Mouse (Mus musculus) midbrain, embryonic 10.5 days (tissue): ENCODE measurements around the gene Cfap300. TPM values are rescaled to one million over a fixed set of nuclear protein-coding genes. Genes with fewer than 3 reads are reported as not detected.

Experiments used
- DNase-seq: peaks from one replicate; pipeline ENCODE4 v3.0.0-alpha.2; 2017; ENCODE audit warnings: low spot score
- H3K27ac ChIP-seq: fragments of 300-500 bp; sonication (generic); replicated peaks from 2 replicates; pipeline ENCODE4 v1.5.1; 2016; ENCODE audit warnings: mild to moderate bottlenecking
- H3K27me3 ChIP-seq: fragments of 300-500 bp; sonication (generic); 2 replicates; pipeline ENCODE4 v1.6.1; 2016; ENCODE audit warnings: low read depth, mild to moderate bottlenecking; ENCODE audit not compliant: poor library complexity, severe bottlenecking
- H3K36me3 ChIP-seq: fragments of 300-500 bp; sonication (generic); 2 replicates; pipeline ENCODE4 v1.6.1; 2016; ENCODE audit warnings: mild to moderate bottlenecking, moderate library complexity
- H3K4me1 ChIP-seq: fragments of 300-500 bp; sonication (generic); 2 replicates; pipeline ENCODE4 v1.6.1; 2016
- H3K4me3 ChIP-seq: fragments of 300-500 bp; sonication (generic); 2 replicates; pipeline ENCODE4 v1.5.1; 2016; ENCODE audit warnings: mild to moderate bottlenecking, moderate library complexity
- H3K9me3 ChIP-seq: fragments of 300-500 bp; sonication (generic); replicated peaks from 2 replicates; pipeline ENCODE4 v1.6.1; 2016; ENCODE audit warnings: mild to moderate bottlenecking
- WGBS: fragments of 180-500 bp; shearing (Covaris S2); methylation state at CpG from one replicate; pipeline ENCODE4 v1.1.7; 2016; 5-methylcytosine and 5-hydroxymethylcytosine counted together
- polyA plus RNA-seq: library from polyadenylated mRNA; unstranded; fragments of >200 nt; fragmentation: Nextera tagmentation; extraction: Ambion mirVana; gene quantifications from 2 replicates; pipeline ENCODE4 v1.2.1, GENCODE M21; 2016

The Cfap300 gene
- polyA plus RNA-seq, 1 experiment from 2014 or later, result 18.4 TPM

GRCm38 (mm10) chr9:8017253-8017913, 25.2 kb downstream of the Cfap300 start:
- no peak overlapping the region for H3K27ac ChIP-seq
- no peak overlapping the region for H3K4me3 ChIP-seq
- 59% methylated on average over 20 of the region's 20 CpGs for WGBS
- no peaks in the 10 kb centered on the region for H3K9me3 ChIP-seq
- no peaks in the 10 kb centered on the region for H3K27me3 ChIP-seq
- no peak for DNase-seq
- no peaks in the 10 kb centered on the region for H3K36me3 ChIP-seq
- H3K4me1 ChIP-seq, result no peaks in the 10 kb centered on the region

GRCm38 (mm10) chr9:8004370-8004991, 38.1 kb downstream of the Cfap300 start, which contains the start of gene Yap1:
Yap1 (minus strand) TSS chr9:8004596.
- peaks cover 36% of the 10 kb centered on the region for H3K4me1 ChIP-seq
- H3K27ac ChIP-seq, result peak within 1 kb of the TSS; percentile 98
- under 1% methylated on average over 79 of the region's 79 CpGs for WGBS
- peak; percentile 89 for DNase-seq
- peak within 1 kb of the TSS; percentile 94 for H3K4me3 ChIP-seq
- peaks cover 20% of the 10 kb centered on the region for H3K36me3 ChIP-seq
- no peaks in the 10 kb centered on the region for H3K9me3 ChIP-seq
- no peaks in the 10 kb centered on the region for H3K27me3 ChIP-seq

GRCm38 (mm10) chr9:8003301-8004271, 39.0 kb downstream of the Cfap300 start:
- under 1% methylated on average over 82 of the region's 82 CpGs for WGBS
- Histone ChIP-seq H3K27me3 (no peaks in the 10 kb centered on the region), H3K9me3 (no peaks in the 10 kb centered on the region), H3K4me1 (peaks cover 37% of the 10 kb centered on the region), H3K27ac (peak overlapping the region; percentile 98), H3K36me3 (peaks cover 29% of the 10 kb centered on the region), H3K4me3 (peak overlapping the region; percentile 94)
- DNase-seq, result peak; percentile 78

- Histone ChIP-seq H3K4me1 (peaks cover 37% of the 10 kb centered on the region), H3K4me3 (peak overlapping the region; percentile 94), H3K36me3 (peaks cover 37% of the 10 kb centered on the region), H3K27me3 (no peaks in the 10 kb centered on the region), H3K9me3 (no peaks in the 10 kb centered on the region), H3K27ac (peak overlapping the region; percentile 98)
- WGBS, result 6% methylated on average over 12 of the region's 12 CpGs
- DNase-seq, result peak; percentile 21
Measured at GRCm38 (mm10) chr9:8002806-8003205, 39.8 kb downstream of the Cfap300 start.

- DNase-seq, result no peak
- peaks cover 50% of the 10 kb centered on the region for H3K36me3 ChIP-seq
- peaks cover 37% of the 10 kb centered on the region for H3K4me1 ChIP-seq
- no peaks in the 10 kb centered on the region for H3K27me3 ChIP-seq
- H3K27ac ChIP-seq, result 0 out of 2 replicates have a peak overlapping the region, but pooled peaks have one; percentile 24
- WGBS, result 66% methylated on average over 7 of the region's 7 CpGs
- peak overlapping the region; percentile 94; the same call in 1 of the 2 replicates for H3K4me3 ChIP-seq
- no peaks in the 10 kb centered on the region for H3K9me3 ChIP-seq
Measured at GRCm38 (mm10) chr9:8001352-8001751, 41.3 kb downstream of the Cfap300 start.

- Histone ChIP-seq H3K4me1 (no peaks in the 10 kb centered on the region), H3K27me3 (no peaks in the 10 kb centered on the region), H3K9me3 (no peaks in the 10 kb centered on the region), H3K27ac (no peak overlapping the region), H3K36me3 (peaks cover 95% of the 10 kb centered on the region), H3K4me3 (no peak overlapping the region)
- WGBS, result 88% methylated on average over 5 of the region's 5 CpGs
- no peak for DNase-seq
Measured at GRCm38 (mm10) chr9:7994275-7994674, 48.3 kb downstream of the Cfap300 start.

GRCm38 (mm10) chr9:7992651-7993050, 50.0 kb downstream of the Cfap300 start:
- H3K36me3 ChIP-seq, result peaks cover 94% of the 10 kb centered on the region

GRCm38 (mm10) chr9:7990897-7991296, 51.7 kb downstream of the Cfap300 start:
- Histone ChIP-seq H3K27ac (no peak overlapping the region), H3K9me3 (no peaks in the 10 kb centered on the region), H3K4me1 (no peaks in the 10 kb centered on the region), H3K4me3 (no peak overlapping the region), H3K27me3 (no peaks in the 10 kb centered on the region), H3K36me3 (peaks cover 90% of the 10 kb centered on the region)
- DNase-seq, result no peak
- WGBS, result 88% methylated on average over 4 of the region's 4 CpGs

More at GRCm38 (mm10) chr9:7992651-7993050, 50.0 kb downstream of the Cfap300 start:
- H3K27me3 ChIP-seq, result no peaks in the 10 kb centered on the region
- H3K27ac ChIP-seq, result no peak overlapping the region
- H3K4me1 ChIP-seq, result no peaks in the 10 kb centered on the region
- 90% methylated on average over 3 of the region's 3 CpGs for WGBS
- no peak overlapping the region for H3K4me3 ChIP-seq
- DNase-seq, result no peak
- no peaks in the 10 kb centered on the region for H3K9me3 ChIP-seq

GRCm38 (mm10) chr9:7987119-7987518, 55.5 kb downstream of the Cfap300 start:
- no peak for DNase-seq
- WGBS, result 95% methylated on average over 5 of the region's 5 CpGs
- H3K27me3 ChIP-seq, result no peaks in the 10 kb centered on the region
- H3K36me3 ChIP-seq, result peaks cover 67% of the 10 kb centered on the region
- no peak overlapping the region for H3K4me3 ChIP-seq
- no peak overlapping the region for H3K27ac ChIP-seq
- H3K4me1 ChIP-seq, result peaks cover 14% of the 10 kb centered on the region
- H3K9me3 ChIP-seq, result no peaks in the 10 kb centered on the region

GRCm38 (mm10) chr9:7984287-7984686, 58.3 kb downstream of the Cfap300 start:
- Histone ChIP-seq H3K4me1 (peaks cover 14% of the 10 kb centered on the region), H3K36me3 (peaks cover 66% of the 10 kb centered on the region), H3K27me3 (no peaks in the 10 kb centered on the region), H3K4me3 (no peak overlapping the region), H3K9me3 (no peaks in the 10 kb centered on the region), H3K27ac (no peak overlapping the region)
- 87% methylated on average over 4 of the region's 4 CpGs for WGBS
- no peak for DNase-seq

GRCm38 (mm10) chr9:7983665-7984064, 59.0 kb downstream of the Cfap300 start:
- H3K36me3 ChIP-seq, result peaks cover 67% of the 10 kb centered on the region
- no peaks in the 10 kb centered on the region for H3K9me3 ChIP-seq

GRCm38 (mm10) chr9:7980162-7980561, 62.5 kb downstream of the Cfap300 start:
- peaks cover 14% of the 10 kb centered on the region for H3K4me1 ChIP-seq
- no peak for DNase-seq
- H3K9me3 ChIP-seq, result no peaks in the 10 kb centered on the region
- H3K36me3 ChIP-seq, result peaks cover 76% of the 10 kb centered on the region
- no peaks in the 10 kb centered on the region for H3K27me3 ChIP-seq
- WGBS, result 89% methylated on average over 2 of the region's 2 CpGs
- no peak overlapping the region for H3K27ac ChIP-seq
- H3K4me3 ChIP-seq, result no peak overlapping the region

More at GRCm38 (mm10) chr9:7983665-7984064, 59.0 kb downstream of the Cfap300 start:
- Histone ChIP-seq H3K27ac (no peak overlapping the region), H3K4me3 (no peak overlapping the region), H3K4me1 (peaks cover 14% of the 10 kb centered on the region), H3K27me3 (no peaks in the 10 kb centered on the region)
- 19% methylated on average over 2 of the region's 2 CpGs for WGBS
- DNase-seq, result no peak
